Mouse (Mus musculus) ES-Bruce4 (cell line): ENCODE data around the gene Rbfox3.

Experiments used
- CTCF ChIP-seq: IDR thresholded peaks from one replicate; pipeline ENCODE4 v1.8.1; 2011; ENCODE audit warnings: low read depth, low read length
- EP300 ChIP-seq: IDR thresholded peaks from 2 replicates; pipeline ENCODE4 v1.6.1; 2011; ENCODE audit warnings: low read depth, low read length; ENCODE audit not compliant: insufficient read depth

GRCm38 (mm10) chr11:118905656-118906055 is 5.7 kb downstream of the Rbfox3 start:
- TF ChIP-seq CTCF (no peak), EP300 (no peak)
